Mouse (Mus musculus): ENCODE results near the gene Rasgrp3.

Rasgrp3 gene

DNA sequence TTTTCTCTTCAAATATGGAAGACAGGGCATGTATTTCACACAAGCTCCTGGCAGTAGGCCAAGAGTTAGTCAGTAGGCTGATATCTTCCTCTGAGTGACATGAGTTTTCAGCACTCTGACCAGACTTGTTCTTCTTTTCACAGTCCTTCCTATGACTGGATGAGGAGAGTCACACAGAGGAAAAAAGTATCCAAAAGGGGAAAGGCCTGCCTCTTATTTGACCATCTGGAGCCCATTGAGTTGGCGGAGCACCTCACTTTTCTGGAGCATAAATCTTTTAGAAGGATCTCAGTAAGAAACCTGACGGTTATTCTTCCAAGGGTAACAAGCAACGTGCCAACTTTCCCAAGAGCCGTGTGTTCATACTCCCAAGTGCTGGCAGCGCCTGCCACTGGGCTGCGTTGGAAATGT, 62.5 kb downstream of the Rasgrp3 start:
- DNase-seq (ENCODE audit: low read depth, low spot score): no peak

DNA sequence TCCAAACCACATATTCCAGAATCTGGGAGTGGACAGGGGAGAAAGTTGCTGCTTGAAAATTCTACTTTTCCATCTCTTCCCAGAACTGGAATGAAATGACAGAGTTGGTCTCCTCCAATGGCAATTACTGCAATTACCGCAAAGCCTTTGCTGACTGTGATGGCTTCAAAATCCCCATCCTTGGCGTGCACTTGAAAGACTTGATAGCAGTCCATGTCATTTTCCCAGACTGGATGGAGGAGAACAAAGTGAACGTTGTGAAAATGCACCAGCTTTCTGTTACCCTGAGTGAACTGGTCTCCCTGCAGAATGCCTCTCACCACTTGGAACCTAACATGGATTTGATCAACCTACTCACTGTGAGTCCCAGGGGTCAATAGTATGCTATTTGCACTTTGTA, 67.3 kb downstream of the Rasgrp3 start:
- no peak for DNase-seq (ENCODE audit: low read depth, low spot score)

DNA sequence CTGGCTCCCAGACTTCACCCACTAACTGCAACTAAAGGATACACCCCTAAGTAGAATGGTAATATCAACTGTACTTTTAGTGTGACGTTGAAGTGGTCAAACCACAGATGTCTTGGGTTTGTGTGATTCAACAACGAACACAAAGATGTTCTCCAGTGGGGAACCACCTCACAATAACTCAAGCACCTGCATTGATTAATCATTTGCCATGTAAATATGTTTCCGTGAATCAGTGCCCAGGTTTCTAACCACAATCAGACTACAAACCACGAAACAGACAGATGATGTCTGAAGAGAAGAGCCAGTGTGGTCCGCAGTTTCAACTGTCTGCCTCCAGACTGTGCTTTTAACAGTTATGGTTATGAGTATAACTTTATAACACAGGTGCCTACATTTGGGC, 69.4 kb downstream of the Rasgrp3 start:
- DNase-seq (ENCODE audit: low read depth, low spot score): no peak

GRCm38 (mm10) chr17:75506097-75506675, 70.5 kb downstream of the Rasgrp3 start:
- no peak for DNase-seq (ENCODE audit: low read depth, low spot score)

- no peak for DNase-seq (ENCODE audit: low read depth, low spot score)
These were observed 71.3 kb downstream of the Rasgrp3 start for GRCm38 (mm10) chr17:75506708-75507641.

GRCm38 (mm10) chr17:75509257-75509656, 73.6 kb downstream of the Rasgrp3 start:
- no peak for DNase-seq (ENCODE audit: low read depth, low spot score)

DNA sequence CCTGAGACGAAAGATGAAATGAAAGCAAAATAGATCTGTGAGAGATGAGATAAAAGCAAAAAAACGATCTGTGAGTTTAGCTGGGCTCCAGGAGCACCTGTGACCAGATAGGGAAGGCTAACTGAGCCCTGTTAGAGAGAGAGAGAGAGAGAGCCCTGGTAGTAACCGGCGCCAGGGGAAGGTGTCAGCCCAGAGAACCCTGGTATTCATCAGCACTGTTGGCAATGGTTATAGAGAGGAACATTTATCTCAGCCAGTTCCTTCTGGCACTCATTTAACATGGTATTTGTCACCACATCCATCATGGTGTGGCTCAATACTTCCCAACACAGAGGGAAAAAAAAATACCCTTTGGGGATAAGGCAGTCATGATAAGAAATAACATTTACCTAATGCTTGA, 80.9 kb downstream of the Rasgrp3 start:
- no peak for DNase-seq (ENCODE audit: low read depth, low spot score)

GRCm38 (mm10) chr17:75518181-75518901, 82.6 kb downstream of the Rasgrp3 start:
- no peak for DNase-seq (ENCODE audit: low read depth, low spot score)

- DNase-seq (ENCODE audit: low read depth, low spot score): no peak
These were observed 83.7 kb downstream of the Rasgrp3 start for GRCm38 (mm10) chr17:75519239-75519900.

DNA sequence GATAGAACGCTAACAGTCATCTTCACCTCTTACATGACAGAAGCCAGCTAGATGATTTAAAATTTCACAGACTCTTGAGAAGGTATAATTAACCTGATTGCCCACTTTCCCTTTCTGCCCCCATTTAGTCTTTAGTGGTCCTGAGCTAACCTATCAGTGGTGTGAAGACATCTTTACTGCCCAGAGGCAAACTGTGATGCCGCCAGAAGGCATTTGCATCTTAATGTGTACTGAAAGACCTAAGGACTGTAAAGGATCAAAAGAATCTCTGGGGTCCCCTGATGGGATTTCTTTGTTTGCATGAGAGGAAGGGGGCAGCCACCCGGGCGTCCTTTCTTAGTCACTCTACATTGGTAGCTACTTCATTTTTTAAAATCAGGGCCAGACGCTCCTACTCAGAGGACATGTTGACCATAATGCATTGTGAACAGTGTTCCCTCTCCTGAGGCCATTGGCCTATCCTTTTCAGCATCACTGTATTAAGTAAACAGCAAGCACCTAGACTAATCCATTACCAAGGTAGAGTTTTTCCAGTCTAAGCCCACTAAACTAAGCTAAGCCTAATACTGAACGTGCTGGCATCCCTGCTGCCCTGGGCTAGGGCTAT, 85.6 kb downstream of the Rasgrp3 start:
- peak; percentile 36 for DNase-seq (ENCODE audit: low read depth, low spot score)

DNA sequence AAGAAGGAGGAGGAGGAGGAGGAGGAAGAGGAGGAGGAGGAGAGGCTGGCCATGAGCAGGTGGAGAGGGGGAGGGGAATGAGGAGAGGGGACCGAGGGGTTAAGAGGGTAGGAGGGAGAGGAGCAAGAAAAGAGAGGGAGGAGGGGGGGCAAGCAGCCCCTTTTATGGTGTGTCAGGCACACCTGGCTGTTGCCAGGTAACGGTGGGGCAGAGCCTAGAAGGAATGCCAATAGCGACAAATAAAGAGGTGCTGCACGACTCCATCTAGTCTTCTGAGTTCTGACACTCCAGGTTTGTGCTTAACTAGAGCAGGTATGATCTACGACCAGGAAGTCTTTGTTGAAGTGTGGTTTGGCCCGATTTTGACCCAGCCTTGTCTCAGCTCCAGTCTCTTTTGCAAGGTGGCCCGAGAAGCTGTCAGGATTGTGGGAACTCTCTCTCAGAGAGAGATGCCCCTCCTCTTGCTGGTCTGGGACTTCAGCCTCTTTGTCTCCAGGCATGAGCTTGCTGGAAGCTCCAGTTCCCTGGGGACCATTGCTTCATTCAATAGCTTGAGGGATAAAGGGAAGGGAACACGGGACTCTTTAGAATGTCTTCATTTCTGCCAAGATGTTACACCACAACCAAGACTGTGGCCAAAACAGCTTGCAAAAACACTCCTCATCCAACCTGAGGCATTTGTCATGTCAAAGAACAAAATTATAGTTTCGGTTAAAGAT, 86.8 kb downstream of the Rasgrp3 start:
- no peak for DNase-seq (ENCODE audit: low read depth, low spot score)

- no peak for DNase-seq (ENCODE audit: low read depth, low spot score)
These were observed 88.1 kb downstream of the Rasgrp3 start for GRCm38 (mm10) chr17:75523812-75524211.

DNA sequence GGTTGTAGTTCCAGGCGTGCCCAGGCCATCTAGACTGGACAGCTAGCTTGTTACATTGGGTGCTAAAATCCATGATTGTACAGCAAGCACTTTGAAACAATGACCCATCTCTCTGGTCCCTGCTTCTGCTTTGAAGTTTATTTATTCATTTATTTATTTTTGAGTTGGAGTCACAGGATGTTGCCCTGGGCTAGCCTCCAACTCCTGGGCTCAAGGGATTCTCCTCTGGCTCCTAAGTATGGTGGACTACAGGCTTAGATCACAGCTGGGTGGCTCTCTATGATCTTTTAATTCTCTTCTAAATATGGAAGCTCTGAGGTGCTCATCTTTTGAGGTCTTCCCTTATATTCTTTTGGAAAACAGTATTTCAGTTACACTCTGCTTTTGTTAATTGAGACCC, 90.7 kb downstream of the Rasgrp3 start:
- DNase-seq (ENCODE audit: low read depth, low spot score): no peak

- peak; percentile 33 for DNase-seq (ENCODE audit: low read depth, low spot score)
These were observed 93.7 kb downstream of the Rasgrp3 start for GRCm38 (mm10) chr17:75529222-75529935.

- no peak for DNase-seq (ENCODE audit: low read depth, low spot score)
These were observed 96.8 kb downstream of the Rasgrp3 start for GRCm38 (mm10) chr17:75532469-75532986.

- DNase-seq (ENCODE audit: low read depth, low spot score): no peak
These were observed 98.8 kb downstream of the Rasgrp3 start for GRCm38 (mm10) chr17:75534314-75535020.

DNA sequence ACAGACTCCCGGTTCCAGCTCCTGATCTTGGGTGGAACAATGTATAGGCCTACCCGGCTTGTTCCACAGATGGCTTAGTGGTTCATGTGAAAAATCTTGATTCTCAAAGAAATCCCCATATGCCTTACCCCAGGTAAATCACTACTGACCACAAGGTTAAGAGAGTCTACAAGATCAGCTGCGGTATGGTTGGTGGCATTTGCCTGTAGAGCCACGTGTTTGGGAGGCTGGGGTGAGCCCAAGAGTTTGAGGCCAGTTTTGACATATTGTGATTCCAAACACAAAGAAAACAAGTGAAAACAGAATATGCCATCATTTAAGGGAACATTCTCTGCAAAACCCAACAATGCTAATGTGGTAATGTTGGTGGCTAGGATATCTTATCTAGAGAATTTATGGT, 99.9 kb downstream of the Rasgrp3 start:
- no peak for DNase-seq (ENCODE audit: low read depth, low spot score)

- DNase-seq (ENCODE audit: low read depth, low spot score): peak; percentile 39
These were observed 100.8 kb downstream of the Rasgrp3 start for GRCm38 (mm10) chr17:75536396-75537049.

DNA sequence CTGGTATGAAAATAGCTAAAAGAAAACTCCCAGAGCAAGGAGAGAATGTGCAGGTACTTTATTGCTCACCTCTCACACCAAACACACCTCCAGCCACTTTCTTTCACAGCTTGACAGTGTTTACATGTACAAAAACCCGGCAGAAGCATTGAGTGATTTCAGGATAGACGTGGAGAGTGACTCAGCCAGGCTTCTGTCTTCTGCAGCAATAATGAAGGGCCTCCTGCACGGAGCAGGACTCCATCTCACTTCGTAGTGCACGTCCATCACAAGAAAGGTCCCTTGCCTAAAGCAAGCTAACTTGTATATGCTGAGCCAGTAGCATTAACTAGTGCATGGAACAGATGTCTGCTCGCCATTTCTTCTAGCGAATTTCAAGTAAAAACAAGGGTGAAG, 101.4 kb downstream of the Rasgrp3 start:
- DNase-seq (ENCODE audit: low read depth, low spot score): no peak
